Mouse (Mus musculus) cerebellum, adult 9-10 months (tissue): Measurements from ENCODE around the gene Ythdf1.

Experiments used
- DNase-seq: peaks from one replicate; pipeline ENCODE4 v3.0.0; 2022

The Ythdf1 gene

DNA sequence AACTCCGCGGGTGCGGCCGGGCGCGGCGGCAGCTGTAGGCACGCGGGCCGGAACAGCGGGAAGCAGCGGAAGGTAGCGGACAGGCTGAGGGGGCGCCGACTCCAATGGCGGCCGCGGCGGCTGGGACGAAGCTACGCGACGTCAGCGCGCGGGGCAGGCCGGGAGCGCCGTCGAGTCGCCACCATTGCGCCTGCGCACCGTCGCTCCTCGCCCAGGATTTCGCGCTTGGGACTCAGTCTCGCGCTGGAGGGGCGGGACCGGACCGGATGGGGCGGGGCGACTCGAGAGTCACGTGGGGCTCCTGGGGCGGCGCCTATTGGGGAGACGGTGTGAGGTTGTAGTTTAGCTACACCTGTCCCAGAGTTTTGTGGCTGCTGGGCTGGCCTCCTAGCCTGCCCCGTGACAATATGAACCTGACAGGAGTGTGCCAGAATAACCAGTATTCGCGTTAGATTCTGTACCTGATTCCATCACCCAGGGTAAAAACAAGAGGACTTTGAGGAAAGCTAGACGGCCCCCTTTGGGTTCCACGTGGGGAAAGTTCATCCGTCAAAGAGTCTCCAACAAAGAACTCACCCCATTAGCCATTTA is at the start of gene Ythdf1:
Gene Ythdf1 (minus strand): TSS at position 140 of the 591 bp plus-strand sequence.
- peak; percentile 98 for DNase-seq

DNA sequence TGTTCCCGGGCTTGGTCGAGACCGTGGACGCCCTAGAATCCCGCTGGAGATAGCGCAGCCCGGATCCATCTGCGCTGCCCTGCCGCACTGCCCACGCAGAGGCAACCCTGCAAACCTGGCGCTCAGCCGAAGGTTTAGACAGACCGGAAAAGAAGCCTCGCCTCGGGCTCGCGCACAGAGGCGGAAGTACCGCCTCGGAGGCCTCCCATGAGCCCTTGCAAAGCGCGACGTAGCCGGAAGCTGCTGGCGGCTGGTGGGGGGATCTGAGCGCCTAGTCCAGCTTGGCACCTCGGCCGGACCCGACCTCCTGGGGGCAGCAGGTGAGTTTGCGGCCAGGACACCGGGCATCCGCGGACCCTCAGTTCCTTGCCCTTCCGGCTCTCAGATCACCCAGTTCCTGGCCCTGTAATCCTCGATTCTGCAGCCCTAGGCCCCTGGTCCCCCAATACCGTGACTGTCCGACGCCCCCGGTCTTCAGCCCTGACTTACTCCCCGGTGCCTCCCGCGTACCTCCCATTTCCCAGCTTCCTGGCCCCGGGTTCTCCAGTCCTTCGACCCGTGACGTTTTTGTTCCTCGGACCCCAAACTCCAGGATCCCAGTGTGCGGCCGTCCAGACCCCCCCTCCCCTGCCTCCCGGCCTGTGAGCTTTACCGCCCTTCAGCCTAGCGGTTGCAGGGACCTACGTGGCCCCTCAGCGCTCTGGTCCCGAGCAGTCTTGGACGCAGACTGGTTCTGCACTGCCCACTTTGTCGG is 46.4 kb upstream of the Ythdf1 start, which contains the start of gene Arfgap1:
Gene Arfgap1 (plus strand): TSS at position 216 of the 754 bp plus-strand sequence.
- peak; percentile 93 for DNase-seq

GRCm38 (mm10) chr2:180966092-180966882 is 45.5 kb upstream of the Ythdf1 start:
- peak; percentile 69 for DNase-seq

DNA sequence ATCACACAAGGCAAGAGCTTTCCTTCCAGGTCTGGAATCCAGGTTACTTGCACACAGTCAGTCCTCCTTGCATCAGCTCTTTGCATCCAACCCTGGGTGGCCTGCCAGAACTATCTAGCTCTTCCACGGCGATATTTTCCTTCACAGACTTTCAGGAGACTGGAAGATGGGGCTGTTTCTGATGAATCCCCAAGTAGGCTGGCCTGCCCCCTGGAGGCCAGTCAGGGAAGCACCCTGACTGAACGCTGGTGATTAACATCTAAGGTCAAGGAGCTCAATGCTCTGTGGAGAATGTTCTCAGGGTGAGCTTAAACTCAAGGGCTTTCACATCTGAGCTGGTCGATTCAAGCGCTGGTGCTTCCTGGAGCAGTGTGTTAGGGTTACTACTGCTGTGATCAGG is 43.2 kb upstream of the Ythdf1 start:
- peak; percentile 88 for DNase-seq

DNA sequence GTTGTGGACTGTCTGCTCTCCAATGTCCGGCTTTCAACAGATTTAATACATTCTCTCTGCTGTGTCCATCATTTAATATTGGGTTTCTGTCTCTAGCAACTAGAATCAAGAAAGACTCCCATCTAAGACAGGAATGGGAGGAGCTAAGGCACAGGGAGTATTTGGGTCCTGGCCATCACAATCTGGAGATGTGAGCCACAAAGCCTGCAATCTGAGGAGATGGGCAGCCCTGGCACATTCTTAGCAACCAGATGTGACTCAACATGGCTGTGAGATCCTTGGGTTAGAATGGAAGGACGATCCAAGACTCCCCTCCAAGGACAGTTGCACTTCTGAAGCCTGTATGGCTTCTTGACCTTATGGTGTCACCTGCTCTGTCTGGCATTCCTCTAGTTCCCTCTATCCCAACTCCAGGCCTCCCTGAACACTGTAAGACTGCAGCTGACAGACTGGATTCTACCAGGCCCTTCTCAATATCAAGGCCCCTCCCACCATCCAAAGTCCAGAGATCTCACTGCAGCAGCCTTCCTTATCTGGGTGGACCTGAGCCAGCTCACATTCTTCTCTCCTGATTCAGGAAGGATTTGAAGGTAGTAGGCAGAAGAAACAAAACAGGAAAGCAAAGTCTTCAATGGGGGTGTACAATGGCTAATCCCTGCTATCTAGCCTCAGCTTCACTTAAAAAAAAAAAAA is 42.0 kb upstream of the Ythdf1 start:
- no peak for DNase-seq

GRCm38 (mm10) chr2:180960187-180960586 is 39.4 kb upstream of the Ythdf1 start:
- no peak for DNase-seq

GRCm38 (mm10) chr2:180959605-180960004 is 38.9 kb upstream of the Ythdf1 start:
- DNase-seq: no peak

GRCm38 (mm10) chr2:180954061-180955047 is 33.6 kb upstream of the Ythdf1 start, which contains the start of gene Nkain4:
TSS of gene Nkain4 (minus strand) at chr2:180954699.
- DNase-seq: peak; percentile 61

GRCm38 (mm10) chr2:180953638-180954037 is 32.9 kb upstream of the Ythdf1 start:
- no peak for DNase-seq

DNA sequence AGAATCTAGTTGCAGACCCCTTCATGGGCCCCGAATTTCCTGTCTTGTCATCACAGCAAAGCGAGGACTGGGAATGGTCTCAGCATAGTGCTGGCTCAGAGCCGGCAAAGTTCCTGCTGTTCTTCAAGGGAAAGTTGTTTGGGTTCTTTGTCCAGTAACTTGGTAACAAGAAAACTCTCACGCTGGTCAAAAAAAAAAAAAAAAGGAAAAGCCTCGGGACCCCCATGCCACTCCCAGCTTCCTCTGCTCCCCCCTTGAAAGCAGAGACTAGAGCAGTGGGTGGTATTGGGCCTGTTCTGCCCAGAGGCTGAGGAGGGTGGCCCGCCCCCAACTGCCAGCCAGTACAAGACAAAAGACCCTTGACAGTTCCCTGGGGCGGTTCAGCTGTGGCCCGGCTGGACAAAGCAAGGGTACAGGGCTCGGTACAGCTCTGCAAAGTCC is 32.0 kb upstream of the Ythdf1 start:
- DNase-seq: peak; percentile 36

- DNase-seq: no peak
These were observed 29.2 kb upstream of the Ythdf1 start for GRCm38 (mm10) chr2:180949947-180950346.

- no peak for DNase-seq
These were observed 21.1 kb upstream of the Ythdf1 start for GRCm38 (mm10) chr2:180941869-180942268.

- no peak for DNase-seq
These were observed 19.4 kb upstream of the Ythdf1 start for GRCm38 (mm10) chr2:180940187-180940586.

DNA sequence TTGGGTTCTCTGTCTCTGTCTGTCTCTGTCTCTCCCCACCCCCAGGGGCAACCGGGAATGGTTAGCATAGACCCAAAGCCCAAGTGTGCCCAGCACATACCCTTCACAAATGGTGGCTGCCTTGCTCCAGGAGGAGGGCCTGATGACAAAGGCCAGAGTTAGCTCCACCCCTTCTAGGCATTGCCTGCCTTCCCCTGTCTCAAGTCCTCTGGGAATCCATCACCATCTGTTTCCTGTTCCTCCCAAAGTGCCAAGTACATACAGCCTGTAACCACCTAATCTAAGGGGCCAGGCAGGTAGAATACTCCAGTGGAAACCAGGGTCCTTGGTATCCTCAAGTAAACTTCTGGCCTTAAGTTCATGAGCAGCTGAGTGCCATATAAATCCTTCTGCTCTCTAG is 11.7 kb upstream of the Ythdf1 start:
- no peak for DNase-seq

GRCm38 (mm10) chr2:180928723-180929122 is 8.0 kb upstream of the Ythdf1 start, which contains the start of gene Birc7:
TSS of gene Birc7 (plus strand) at chr2:180929023.
- DNase-seq: no peak

GRCm38 (mm10) chr2:180925176-180925575 is 4.4 kb upstream of the Ythdf1 start:
- peak; percentile 85 for DNase-seq

GRCm38 (mm10) chr2:180922739-180923138 is 2.0 kb upstream of the Ythdf1 start:
- DNase-seq: peak; percentile 41

- DNase-seq: no peak
These were observed 588 bp downstream of the Ythdf1 start for GRCm38 (mm10) chr2:180919913-180920809.

DNA sequence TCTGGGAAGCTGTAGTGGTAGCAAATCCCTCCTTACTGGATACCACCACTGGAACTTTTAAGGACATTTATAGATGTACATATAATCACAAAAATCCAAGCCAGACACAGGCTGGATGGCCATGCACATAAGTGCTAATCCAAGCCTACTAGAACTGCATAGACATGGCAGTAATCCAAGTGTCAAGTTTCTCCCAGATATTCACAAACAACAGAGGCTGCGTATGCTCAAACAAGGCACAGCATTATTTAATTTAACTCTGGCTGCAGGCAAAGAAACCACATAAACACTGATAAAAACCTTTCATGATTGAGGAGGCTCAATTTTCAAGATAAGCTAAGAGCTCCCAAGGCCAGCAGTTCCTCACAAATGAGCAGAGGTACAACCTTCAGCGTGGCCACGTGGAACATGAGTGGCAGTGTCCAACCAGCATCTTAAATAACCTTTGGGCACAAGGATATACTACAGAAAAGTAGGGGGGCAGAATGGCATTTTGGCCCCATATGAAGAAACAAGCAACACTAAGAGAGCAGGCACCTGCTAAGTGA is 4.8 kb downstream of the Ythdf1 start:
- no peak for DNase-seq

- no peak for DNase-seq
These were observed 9.8 kb downstream of the Ythdf1 start for GRCm38 (mm10) chr2:180910928-180911327.
